Mouse (Mus musculus) left cerebral cortex, adult 11 months (tissue): ENCODE measurements at regions not wholly inside any gene's neighbourhood (a gene's known extent, or its start where the extent isn't known, plus 50 kb on each side); places are given as distances from the start of the nearest gene placed in this dataset.

Experiments
- DNase-seq: peaks from one replicate; pipeline ENCODE4 v3.0.0; 2022; ENCODE audit warnings: low spot score

DNA sequence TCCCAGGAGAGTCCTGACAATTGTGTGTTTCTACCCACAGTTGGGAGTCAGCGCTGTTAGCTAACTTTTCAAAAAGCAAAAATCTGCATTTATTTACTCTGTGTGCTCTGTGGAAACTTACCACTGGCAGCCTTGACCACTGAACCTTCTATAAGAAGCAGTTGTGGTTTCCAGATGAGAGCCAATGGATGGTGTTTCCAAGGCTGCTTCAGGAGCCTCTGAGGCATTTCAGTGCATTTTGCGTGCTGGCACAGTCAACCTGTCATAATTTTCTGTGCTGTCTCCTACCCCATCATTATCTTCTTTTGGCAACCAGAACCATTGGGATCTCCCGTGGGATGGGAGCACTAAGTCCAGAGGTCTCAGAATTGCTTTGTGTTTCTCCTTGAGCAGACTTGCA lies 60.3 kb downstream of the 4930544G11Rik start:
- no peak for DNase-seq

DNA sequence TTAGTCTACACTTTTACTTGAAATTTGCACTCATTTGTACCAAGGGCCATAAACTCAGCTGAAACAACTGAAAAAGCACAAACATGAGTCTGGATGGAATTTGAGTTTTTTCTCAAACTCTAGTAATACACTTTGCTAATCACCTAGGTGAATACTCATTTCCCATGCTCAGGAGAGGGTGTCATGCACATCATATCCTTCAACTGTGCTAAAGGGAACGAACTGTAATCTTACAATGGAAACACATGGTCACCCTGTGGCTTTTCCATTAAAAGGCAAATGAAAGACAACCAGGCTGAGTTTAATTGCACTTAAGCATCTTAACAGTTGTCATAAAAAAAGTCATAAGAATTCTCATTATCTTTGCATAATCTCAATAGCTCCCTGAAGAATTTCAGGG lies 71.1 kb downstream of the 4930544G11Rik start:
- no peak for DNase-seq

DNA sequence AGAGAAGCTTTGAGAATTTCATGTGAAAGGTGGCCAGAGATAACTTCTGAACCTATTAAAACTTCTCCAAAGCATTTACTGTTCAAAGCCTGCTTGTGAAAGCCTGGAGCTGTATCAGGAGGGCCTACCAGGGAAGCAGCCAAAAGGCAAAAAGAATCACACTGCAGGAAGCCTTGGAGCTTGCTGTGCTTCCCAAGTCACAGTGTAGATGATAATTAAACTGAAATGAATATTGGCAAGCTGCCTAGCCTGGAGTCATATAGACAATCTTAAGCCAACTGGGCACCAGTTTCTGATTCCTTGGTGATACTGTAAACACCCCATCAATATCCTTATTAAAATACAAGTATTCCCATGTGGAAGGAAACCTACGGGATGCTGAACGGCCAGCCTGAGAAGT lies 84.4 kb downstream of the 4930544G11Rik start:
- DNase-seq, result no peak

DNA sequence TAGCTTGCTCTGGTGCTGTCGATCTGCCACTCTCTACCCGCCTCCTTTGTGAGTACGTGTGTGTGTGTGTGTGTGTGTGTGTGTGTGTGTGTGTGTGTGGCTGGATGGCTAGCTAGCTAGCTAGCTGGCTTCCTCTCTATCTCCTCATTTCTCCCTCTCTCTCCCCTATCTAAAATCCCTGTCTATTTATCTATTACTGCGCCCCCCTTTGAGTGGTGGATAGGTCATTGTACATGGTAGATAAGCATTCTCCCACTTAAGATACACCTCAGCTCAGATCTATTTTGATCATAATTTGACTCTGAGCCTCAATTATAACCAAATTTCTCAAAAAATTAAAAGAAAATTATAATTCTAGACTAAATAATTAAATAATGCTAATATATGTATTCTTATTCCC lies 99.4 kb downstream of the 4930544G11Rik start:
- DNase-seq, result no peak

DNA sequence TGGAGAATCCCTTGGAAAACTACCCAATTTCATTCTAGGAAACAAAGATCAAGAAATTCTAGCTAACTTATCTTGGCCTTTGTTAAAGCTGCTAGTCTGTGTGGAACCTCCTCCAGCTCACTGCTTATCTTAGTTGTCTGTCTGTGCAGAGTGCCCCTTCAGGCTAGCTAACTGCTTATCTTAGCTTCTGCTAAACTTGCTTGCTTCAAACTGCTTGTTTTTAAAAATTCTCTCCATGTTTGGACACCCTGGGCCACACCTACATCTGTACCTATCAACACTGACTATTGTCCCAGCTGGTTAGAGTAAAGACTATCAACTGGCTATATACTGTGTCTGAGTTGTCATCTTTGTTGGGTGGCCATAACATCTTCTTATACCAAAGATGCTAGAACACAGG lies 100.0 kb downstream of the 4930544G11Rik start:
- DNase-seq, result no peak

DNA sequence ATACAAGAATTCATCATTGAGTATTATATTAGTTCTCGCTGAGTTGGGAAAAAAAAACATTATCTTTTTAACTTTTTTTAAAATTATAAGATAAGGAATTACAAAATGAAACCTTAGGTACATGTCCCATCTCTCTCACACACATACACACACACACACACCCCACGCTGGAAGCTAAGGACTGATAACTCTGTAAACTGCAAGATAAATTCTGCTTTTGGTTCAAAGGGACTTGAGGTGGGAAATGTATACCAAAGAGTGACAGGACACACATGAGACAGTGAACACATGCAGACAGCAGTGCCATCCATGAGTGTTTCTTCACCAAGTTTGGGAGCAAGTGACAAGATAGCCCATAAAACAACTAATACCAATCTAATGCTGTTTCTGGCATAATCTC lies 100.8 kb downstream of the 4930544G11Rik start:
- no peak for DNase-seq

DNA sequence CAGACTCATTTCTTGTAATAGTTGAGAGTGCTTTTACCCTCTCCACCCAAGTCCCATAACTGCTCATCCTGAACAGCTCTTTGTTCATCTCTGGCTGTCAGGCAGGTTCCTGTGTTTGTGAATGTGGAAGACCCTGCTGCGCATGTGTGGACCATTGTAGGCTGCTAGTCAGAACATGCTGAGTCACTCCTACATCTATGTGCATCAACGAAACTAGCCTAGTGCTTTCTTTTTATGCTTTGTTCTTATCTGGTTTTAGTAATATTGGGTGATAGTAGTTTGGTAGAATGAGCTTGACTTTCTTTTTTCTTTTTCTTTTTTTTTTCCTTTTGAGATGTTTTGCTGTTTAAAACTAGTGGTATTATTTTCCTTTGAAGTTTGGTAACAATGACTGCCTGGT lies 116.5 kb downstream of the 4930544G11Rik start:
- DNase-seq, result no peak

DNA sequence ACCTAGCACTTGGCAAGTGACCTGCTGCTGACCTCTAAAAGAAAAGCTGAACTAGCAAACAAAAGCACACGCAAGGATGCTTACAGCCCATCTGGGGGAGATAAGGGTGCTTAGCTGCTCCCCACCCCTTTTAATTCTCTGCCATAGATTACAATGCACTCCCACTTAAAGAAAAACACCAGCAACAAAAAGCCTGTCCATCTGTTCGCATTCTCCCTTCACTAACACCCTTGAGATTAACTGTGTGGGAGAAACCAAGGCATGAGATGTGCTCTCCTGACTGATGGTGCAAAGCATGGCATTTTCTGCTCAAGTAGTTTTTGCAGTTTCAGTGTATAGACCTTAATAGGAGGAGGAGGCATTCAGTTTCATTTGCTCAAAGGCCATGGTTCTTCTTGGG lies 125.0 kb downstream of the 4930544G11Rik start:
- no peak for DNase-seq

DNA sequence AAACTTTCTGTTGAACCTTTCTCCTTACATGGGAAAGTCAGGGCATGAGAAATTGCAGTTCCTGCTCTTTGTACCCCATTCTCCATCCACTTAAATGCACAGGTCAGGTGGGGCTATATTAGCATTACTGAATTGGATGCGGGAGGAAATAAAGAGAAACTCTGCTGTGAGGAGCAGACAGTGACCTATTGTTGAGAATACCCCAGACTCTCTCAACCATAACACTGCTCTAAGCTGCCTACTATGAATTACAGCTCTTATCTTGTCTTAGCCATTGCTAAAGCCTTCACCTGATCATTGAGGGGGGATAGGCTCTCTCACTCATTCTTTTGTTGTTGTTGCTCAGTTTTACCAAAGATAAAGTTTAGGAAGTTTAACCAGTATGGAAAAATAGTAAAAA lies 126.4 kb downstream of the 4930544G11Rik start:
- DNase-seq, result no peak

DNA sequence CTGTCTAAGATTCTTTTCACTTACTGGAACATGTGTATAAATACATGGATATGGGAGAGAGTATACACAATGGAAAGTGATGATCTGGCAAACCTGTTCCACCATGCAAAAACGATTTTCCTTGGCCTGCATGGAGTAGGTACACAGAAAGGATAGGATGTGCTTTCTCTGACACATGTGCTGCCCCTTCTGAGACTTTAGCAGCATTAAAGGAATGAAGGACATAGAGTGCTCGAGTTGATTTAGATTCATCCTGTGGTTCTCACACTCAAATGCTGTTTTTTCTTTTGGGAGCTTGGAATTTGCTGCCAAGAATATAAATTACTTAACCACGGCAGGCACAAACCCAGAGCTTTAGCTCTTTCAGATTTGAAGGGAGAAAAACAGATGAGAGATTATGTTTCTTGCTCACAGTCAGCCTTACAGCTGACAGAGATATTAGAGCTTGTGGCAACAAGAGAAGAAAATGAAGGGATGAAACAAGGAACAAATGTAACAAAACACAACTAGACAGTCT lies 149.2 kb downstream of the 4930544G11Rik start:
- no peak for DNase-seq

DNA sequence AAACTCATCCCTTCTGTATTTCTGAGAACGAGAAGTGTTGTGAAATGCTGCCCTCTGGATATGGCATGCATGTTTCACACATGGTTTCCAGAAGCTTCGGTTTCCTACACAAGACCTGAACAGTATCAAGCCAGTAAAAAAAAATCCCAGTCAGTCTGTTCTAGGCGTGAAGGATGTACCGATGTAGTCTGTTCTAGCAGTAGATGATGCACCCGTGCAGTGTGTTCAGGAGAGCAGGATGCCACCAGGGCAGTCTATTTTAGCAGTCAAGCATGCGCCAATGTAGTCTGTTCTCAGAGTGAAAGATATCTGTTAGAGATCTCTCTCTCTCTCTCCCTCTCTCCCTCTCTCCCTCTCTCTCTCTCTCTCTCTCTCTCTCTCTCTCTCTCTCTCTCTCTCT lies 162.0 kb downstream of the 4930544G11Rik start:
- DNase-seq, result no peak

DNA sequence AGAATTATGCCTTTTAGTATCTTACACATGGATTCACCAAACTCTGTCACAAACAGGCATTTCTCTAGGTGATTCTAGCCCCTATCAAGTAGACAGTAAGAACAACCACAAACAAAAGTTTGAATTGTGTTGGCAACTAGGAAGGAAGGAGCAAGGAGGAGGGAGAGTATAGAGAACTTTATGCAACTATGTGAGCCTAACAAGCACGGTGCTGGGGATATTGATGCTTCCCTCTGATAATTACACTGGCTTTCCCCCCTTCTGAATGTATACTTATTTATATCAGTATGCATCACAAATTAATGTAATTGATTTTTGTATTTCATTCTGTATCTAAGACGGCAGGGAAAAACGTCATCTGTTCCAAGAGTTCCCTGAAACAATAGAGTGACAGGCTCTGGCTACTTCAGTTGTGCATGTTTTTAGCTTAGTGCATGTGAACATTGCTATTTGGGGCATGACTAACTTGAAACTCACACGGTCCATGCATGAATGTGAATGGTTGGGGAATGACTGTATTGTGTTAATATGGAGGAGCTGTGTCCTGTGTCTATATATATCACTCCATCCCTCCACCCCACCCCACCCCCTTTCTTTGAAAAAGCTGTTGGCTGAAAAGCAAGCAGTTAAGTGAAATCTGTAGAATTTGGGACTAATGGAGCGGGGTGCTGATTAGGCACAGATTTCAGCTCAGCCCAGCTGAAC lies 169.2 kb downstream of the 4930544G11Rik start:
- no peak for DNase-seq

DNA sequence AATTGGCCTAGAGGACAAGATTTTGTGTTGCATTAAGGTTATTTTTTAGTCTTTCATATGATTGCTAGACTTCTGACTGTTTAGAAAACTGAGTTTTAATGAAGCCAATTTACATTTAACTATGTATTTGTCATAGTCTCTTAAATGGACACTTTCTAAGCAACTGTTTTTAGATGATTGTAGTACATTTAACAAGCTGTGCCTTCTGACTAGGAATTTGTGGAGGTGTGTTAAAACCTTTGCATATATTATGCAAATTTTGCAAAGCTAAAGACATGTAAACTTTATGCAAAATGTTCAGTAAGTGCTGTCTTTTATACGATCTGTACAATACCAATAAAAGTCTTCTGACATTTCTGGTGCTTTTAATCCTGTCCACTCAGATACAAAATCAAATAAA lies 171.9 kb downstream of the 4930544G11Rik start:
- DNase-seq, result no peak

DNA sequence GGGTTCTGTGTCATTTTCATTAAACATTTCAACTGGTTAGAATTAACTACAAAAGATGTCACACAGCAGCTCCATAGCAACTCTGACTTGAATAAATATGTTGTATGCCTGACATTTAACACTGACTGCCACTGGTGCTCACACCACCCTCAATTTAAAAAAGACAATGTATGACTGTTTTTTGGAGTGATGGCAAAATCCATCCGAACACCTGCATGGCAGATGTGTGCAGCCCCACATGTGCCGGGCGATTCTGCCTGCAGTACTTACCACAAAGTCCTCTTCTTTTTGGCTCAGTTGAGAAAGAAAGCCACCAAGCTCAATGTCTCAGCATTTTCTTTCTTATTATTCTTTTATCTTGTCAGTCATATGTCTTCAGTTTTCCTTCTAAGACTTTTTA lies 199.4 kb downstream of the 4930544G11Rik start:
- DNase-seq, result no peak

DNA sequence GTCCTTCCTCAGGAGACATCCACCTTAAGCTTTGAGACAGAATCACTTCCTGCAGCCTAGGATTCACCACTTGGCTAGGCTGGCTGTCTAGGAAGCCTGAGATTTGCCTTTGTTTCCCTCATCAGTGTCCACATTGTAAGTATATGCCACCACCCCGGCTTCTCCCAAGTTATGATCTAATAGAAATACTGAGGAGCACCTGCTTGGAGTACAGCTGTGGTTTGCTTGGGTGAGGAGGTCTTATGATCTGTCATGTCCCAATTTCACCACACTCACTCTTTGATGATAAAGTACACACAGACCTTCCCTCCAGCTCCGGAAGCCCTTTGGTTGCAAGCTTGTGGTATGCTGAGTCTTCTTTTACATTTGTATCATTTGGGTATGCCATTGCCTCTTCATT lies 202.4 kb downstream of the 4930544G11Rik start:
- DNase-seq, result no peak

DNA sequence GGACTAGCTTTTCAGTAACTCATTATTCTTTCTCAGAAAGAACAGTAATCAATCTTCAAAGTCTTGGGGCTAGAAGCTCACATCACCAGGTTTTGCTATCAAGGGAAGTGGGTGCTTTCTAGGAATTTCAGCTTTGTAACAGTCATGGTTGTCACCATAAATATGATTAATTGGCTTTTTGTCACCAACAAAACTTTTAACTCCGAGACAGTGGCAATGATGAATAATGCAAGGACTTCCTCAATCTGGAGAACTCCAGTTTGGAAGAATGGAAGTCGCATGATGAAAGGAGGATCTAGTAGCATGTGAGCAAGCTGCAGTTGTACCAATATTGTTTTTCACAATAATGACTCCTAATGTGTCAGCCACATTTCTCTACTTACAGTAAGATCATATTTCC lies 208.4 kb downstream of the 4930544G11Rik start:
- no peak for DNase-seq

DNA sequence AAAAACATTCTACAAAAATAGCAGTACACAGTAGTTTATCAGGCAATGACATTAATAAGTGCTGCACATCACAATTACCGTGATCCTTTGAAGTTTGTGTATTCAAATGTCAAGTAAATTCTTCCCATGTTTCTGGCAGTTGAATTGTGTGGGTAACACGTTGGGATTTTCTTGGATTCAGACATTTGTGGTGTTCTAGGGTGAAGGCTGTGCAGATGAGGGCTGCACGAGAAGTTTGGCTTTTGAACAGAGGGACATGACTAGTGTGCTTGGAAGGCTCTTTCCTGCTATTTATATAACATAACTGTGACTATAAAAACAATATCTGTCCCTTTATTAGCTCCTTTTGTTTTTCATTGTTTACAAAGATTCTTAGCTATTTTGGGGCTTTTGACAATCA lies 216.5 kb downstream of the 4930544G11Rik start:
- no peak for DNase-seq

DNA sequence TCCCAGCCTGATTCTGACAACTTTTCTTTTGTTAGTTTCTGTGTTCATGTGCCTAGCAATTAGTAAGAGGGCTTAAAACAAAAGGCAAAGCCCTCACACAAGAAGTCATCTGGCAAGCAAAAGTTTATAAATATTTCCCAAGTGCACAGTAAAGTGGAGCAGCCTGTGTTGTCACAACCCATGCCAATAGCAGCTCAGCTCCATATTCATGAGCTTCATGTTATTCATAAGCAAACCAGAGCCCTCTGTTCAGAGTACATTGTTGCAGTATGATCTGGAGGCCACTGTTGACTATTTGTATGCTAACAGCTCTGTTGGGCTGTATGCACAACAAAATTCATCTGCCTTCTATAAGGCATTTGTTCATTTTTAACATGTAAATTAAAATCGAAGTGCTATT lies 245.6 kb downstream of the 4930544G11Rik start:
- no peak for DNase-seq

DNA sequence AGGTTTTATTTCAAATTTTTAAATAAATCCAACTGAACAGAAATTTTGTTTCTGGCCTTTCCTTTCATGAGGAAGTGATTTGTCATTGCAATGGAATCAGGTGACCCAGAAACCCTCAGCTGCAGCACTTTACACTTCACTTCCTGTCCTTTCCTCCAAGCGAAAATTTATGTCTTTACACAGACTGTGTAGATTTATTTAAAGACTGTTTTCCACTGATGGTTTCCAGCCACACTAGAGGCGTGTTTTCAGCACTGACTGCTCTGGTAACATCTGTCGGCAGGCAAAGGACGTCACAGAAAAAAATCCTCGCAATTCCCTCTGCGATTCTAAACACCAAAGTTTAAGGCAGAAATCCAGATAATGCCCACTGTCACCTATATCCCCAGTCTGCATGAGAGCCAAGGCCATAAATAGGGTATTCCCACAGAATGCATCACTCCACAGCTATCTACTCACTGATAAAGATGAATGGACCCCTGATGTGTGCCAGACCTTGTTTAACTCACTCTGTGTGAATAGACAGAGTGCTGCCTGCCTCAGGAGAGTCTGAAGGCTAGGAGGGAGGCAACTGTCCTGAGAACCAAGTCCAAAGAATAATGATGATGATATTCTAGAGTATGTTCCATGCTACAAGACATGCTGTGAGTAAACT lies 247.9 kb downstream of the 4930544G11Rik start:
- no peak for DNase-seq

DNA sequence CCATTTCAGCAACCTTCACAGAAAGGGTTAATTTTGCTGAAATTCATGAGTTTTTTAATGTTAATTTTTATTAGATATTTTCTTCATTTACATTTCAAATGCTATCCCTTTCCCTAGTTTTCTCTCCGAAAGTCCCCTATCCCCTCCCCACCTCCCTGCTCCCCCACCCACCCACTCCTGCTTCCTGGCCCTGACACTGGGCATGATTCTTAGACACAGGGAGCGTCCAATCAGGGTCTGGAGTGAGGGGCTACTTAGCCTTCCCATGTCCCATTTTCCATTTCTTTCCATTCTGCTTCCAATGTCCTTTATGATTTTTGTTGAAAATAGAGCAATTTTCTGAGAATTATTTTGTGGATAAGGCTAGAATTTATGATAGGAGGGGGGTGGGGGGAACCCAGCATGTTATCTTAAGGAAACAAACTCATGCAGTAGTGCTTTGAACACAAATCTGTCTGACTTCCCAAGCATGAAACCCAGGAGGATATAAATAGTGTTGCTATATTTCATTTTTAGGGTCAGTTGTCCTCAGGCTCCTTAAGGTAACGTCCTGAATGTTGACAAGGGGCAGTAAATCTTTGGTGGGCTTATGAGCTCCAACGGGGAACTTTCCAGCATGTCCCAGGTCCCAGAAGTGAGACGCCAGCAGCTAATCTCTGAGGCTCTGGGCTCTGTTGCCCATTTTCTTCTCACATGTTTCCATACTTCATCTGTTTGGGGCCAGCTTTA lies 254.0 kb downstream of the 4930544G11Rik start:
- DNase-seq, result no peak

DNA sequence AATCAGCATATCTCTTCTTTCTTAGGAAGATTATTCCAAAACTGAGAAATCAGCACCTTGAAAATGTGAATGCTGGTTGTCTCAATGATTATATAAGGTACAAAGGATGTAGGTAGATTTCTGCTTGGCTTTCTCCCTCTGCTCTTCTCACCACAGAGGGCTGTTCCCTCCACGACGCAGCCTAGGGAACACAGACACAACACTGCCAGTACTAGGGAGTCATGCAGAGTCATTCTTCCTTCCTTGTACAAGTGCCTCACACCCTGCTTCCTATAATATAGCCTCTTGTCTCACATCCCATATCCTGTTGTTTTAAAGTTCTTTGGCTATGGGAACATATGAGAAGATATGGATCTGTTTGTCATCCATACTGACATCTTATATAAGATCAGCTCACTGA lies 265.1 kb downstream of the 4930544G11Rik start:
- no peak for DNase-seq

DNA sequence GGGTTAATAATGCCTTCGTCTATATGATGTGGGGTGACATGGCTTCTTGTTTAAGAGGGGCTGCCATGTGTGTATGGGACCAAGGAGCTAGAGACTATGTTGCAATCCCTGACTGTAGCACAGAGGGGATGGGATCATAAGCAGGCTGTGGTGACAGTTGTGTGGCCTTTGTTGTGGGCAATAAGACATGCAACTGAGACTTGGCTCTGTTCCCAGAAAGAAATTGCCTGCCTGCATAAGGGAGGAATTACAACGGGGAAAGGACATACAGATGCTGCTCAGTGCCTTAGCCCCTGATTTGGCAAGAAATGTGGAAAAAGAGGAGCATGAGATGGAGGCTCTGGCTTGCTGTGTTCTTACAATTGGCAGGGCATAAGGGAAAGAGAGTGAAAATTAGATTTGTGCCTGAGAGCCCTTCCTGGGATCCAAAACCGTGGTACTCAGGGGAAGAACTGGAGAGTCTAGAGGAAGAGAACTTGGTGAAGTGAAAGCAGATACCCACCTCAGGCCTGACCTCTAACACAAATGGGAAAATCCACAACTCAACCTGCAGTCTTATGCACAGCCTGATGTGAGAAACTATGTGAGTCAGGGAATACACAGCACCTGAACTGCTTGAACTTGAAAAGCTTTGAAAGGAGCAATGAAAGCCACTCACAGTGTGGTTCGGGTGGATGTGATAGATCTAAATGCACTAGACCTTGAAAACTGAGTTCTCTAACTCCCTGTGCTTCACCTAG lies 271.9 kb downstream of the 4930544G11Rik start:
- no peak for DNase-seq
